Mouse (Mus musculus) A20 (cell line): Measurements from ENCODE around the gene Ptrh1.

Source experiments
- DNase-seq: peaks from one replicate; pipeline ENCODE4 v3.0.0-alpha.2; 2011; ENCODE audit warnings: low read depth, low spot score

Gene Ptrh1

DNA sequence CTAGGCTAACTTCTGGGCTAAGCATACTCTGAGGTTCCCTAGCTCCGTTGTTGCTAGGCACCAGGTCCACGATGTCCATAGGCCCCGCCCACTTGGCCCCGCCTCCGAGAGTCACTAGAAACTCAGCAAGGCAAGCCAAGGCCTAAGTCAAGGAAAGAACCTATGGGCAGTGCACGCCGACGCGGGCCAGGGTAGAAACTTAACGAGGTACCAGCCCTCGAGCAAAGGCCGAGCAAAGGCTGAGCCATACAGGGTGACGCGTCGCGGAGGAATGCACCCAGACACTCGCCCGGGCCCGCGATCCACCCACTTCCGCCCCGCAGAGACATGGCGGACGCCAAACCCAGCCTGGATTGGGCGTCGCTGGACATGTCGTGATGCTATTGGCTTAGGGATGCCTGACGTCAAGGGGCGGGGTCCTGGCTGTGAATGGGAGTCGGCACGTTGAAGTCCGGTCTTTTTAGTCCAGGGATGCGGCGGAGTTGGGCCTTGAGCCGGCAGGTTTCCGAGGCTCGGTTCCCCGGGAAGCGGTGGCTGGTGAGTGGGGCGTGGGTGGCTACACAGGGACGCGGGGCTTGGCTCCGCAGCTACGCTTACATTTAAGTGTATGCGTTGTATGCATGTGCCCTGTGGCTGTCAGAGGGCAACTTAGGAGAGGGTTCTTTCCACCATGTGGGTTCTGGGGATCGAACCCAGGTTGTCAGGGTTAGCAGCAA, at the start of gene Ptrh1, which contains the start of gene Ttc16:
TSS of gene Ptrh1 (plus strand) at position 428 of the 716 bp plus-strand sequence.
TSS of gene Ttc16 (minus strand) at position 275 of the 716 bp plus-strand sequence.
- peak; percentile 98 for DNase-seq

DNA sequence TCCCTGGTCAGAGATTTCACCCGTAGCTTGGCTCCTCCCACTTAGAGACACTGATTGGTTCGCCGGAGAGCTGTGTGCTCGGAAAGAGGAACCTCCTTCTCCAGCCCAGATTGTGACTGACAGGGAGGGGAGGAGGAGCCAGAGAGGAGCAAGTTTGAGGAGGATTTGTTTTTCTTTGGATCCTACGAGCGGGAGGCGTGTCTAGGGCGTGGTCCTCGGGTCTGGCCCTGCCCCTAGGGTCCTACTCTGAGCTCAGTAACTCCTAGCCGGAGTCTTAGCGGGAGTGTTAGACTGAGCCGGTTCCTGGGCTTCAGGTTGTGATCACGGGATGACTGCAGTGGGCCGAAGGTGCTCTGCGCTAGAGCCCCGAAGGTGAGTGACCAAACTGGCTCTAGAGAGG, 48.2 kb upstream of the Ptrh1 start:
- DNase-seq: peak; percentile 93

DNA sequence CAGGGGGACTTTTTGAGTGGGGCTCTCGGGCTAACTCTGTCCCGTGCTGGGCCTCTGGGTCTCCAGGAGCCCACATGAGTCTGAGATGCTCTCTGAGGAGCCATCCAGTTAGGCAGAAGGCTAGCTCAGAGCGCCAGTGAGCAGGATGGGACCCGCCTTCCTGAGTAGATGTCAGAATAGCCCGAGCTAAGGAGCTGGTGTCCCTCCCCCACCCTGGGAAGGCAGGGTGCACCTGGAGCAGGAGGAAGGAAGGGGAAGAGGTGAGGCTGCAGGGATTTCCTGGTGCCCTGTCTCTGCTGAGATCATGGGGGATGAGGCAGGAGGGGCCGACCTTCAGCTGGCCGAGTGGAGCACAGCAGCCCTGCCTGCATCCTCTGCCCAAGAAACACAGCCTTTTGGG, 47.1 kb upstream of the Ptrh1 start:
- DNase-seq: no peak

DNA sequence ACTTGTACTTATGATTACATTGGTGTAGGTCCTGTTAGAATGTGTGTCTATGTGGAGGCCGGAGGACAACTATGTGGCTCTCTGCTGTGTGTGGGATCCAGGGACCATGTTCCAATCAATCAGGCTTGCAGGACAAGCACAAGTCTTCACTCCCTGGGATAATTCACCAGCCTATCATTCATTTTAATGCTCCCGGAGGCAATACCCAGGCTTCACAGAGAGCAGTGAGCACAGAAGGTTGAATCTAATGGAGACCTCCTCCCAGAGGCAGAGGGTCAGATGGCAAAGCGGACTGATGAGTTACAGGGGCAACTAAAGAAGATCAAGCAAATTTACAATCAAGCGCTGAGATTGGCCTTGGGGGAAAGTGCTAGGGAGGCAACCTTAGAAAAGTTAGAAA, 46.0 kb upstream of the Ptrh1 start:
- no peak for DNase-seq

DNA sequence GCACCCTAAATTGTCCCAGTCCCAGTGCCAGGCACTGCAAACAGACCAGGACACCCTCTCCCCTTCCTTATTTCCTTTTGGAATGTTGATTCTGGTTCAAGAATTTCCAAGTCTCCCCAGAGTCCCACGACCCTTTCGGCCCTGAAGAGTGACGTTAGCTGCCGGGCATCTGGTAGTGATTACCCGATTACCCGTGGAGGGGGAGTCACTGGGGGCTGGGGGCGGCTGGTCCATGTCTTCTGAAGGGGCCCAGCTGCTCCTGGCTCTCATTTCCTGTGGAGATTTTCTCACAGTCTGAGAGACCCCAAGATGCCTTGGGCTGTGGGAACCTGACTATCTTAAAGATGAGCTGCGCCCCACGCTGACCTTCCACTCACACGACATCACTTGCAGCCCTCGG, 44.7 kb upstream of the Ptrh1 start:
- DNase-seq: no peak

DNA sequence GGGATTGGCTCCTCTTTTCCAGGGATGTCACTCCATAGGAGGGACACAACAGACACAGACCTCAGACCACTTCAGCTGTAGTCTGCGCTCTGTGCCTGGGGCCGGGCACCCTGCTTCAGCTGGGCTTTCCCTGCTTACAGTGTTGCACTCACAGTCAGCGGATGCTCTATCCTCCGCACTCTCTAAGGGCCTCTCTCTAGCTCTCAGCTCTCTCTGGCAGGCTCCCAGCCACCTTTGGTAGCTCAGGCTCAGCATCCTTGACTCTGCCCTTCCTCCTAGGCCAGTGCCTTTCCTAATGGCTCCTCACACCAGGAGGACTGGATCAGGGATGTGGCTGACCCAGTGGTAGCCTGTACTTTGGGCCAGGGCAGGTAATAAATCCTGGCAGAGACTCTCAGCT, 43.7 kb upstream of the Ptrh1 start:
- DNase-seq: no peak

DNA sequence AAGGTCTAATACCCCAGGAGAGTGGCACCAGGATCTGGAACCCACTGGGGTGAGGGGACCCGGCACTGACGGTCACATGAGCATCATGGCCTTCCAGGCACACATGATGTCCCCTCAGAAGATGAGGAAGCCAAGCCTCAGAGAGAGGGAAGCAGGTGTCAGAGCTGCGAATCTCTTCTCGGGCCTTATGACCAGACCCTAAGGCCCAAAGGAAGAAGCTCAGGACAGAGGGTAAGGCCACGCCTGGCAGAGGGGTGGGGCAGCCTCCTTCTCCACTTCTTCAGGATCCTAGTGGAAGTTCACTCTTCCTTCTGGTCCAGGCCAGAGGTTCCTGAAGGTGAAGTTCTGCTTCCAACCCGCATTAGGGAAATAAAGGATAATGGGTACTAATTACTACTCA, 42.9 kb upstream of the Ptrh1 start:
- DNase-seq: no peak

DNA sequence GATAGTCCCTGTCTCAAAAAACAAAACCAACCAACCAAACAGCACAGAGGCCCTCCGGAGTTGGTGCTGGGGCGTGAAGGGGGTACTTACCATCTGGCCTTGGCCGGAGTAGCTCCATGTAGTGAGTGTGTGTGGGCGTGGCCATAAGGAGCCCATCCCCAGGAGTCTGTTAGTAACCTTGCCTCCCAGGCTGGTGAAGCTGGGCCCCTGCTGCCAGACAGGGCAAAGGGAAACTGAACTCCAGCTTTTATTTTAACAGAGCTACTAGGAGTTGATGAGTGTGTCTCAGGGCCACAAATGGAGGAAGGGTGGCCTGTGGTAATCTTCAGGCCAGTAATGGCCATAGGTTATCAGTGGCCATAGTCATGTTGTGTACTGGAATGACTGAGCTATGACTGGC, 41.1 kb upstream of the Ptrh1 start:
- DNase-seq: no peak

DNA sequence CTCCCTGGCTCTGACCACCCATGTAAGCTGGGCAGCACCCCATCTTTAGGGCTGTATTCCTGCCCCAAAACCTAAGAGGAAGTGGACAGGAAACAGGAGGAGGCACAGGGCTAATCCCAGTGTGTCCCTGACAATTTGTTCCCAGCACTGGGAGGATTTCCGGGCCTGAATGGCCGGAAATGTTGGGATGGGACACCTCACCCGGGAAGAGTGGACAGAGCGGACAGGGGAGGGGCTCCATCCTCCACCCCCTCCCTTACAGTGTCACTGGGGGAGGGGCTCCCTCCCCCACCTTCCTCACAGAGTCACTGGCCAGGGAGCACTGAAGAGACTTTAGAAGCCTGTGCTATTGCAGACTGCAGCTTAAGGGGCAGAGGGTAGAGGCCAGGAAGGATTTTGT, 40.7 kb upstream of the Ptrh1 start:
- no peak for DNase-seq

DNA sequence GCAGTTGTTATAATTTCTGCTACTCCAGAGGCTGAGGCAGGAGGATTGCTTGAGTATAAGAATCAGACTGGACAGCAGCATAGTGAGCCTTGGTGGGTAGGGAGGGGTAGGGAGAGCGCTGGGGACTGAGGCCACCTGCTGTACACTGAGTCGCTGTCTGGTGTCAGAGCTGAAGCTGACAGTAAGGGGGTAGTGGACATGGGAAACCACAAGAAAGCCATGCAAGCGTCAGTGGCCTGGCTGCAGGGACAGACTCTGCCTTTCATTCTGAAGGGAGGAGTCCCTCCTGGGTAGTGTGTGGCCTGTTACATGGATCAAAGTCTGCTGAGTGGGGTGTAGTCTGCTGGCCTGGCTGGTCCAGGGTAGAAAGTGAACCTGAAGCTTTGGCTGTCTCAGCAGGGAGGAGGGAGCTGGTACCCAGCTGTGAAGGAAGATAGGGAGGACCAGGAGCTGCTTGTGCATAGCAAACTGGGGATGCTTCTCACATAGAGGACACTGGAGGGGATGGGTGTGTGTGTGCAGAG, 39.2 kb upstream of the Ptrh1 start:
- DNase-seq: no peak

DNA sequence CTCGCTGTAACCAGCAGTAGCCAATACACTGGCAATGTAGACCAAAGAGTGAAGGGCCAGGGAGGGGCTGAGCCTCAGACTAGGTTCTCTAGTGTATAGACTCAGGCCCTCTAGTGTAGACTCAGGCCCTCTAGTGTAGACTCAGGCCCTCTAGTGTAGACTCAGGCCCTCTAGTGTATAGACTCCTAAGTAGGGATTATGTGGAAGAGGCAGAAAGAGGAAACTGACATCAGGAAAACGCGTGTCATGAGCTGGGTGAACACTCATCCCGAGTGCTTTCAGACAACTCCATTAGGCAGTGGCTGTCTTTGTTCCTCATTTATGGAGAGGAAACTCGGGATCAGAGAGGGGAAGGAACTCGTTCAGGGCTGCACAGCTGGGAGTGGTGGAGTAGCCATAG, 38.6 kb upstream of the Ptrh1 start:
- DNase-seq: no peak

DNA sequence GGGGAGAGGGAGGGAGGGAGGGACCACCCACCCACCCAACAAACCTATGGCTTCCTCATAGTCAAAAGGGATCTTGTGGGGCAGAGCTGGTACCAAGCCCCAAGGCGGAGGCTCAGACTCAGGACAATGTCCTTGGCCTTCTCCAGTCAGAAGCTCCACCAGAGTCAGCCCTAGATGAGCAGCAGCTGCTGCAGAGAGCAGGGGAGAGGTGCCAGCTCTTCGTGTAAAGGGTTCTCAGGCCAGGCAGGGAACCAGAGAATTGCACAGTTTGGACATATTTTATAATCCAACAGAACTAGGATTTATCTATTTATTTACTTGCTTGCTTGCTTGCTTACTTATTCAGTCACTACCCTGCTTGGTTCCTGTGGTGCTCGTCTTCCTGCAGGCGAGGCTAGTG, 36.3 kb upstream of the Ptrh1 start:
- DNase-seq: no peak

DNA sequence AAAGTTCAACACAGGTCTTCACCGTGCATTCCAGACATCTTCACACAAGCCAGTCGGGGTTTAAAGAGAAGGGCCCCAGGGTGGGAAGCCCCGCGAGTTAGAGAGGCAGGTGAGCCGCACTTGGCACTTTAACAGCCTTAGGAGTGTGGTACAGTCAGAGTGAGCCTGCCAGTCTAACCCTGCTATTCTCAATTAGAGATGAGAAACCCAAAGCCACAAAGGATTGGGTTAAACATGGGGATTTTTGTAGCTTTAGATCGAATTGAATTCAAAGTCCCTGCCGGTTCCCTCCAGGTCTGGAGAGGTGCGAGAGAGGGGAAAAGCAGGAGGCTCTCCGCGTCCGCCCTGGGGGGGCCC, 34.7 kb upstream of the Ptrh1 start, which contains the start of gene 6330409D20Rik:
TSS of gene 6330409D20Rik (minus strand) at position 101 of the 357 bp plus-strand sequence.
- no peak for DNase-seq

DNA sequence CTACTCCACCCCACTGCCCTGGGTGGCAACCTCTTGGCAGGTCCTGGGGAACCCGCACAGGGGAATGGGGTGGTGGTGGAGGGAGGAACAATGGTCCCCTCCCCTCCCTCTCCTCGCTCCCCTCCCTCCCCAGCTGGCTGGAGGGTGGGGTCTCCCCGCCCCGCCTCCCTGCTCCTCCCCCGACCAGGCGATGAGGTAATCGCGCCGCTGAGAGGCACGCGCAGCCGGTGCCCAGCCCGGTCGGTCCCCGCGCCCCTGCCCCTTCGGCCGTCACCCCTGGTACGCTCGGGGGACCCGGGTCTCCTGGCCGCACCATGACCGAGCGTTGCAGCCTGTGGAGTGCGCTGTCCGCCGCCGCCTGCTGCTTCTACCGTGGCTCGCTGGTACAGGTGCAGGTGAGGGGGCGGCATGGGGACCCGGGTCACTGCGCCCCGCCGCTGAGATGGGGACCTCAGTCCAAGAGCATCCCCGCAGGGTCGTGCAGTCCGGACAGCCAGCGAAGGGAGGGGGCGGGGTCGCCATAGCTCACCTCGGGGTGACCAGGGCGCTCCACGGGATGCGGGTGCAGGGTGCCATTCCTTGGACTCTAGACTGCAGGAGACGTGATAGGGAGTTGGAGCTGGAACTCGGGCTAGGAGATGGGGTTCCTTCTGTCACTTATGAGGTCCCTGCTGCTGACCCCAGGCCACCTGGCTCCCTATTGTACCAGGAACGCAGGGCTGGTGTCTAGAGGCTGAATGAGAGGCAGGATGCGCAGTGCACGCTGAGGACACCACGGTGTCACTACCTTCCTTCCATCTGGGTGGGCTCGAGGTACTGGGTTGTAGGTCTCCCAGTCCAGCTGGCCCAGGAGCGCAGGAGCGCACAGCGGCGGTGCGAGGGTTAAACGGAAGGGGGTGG, 34.1 kb upstream of the Ptrh1 start:
- DNase-seq: no peak

DNA sequence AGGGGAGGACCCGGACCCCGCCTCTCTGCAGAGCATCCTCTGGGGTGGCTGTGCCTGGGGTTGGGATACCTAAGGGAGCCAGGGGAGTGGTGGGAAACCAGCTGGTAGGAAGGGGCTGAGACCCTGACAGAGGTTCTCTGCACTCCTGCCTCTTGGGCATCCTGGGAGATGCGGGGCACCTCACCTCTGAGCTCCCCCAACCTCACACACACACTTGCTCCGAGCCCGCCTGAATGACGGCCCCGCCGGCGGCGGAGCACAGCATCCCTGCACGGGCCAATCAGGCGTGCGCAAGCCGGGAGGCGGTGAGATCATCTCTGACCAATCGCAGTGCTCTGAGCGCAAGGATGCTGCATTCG, 33.4 kb upstream of the Ptrh1 start:
- no peak for DNase-seq

DNA sequence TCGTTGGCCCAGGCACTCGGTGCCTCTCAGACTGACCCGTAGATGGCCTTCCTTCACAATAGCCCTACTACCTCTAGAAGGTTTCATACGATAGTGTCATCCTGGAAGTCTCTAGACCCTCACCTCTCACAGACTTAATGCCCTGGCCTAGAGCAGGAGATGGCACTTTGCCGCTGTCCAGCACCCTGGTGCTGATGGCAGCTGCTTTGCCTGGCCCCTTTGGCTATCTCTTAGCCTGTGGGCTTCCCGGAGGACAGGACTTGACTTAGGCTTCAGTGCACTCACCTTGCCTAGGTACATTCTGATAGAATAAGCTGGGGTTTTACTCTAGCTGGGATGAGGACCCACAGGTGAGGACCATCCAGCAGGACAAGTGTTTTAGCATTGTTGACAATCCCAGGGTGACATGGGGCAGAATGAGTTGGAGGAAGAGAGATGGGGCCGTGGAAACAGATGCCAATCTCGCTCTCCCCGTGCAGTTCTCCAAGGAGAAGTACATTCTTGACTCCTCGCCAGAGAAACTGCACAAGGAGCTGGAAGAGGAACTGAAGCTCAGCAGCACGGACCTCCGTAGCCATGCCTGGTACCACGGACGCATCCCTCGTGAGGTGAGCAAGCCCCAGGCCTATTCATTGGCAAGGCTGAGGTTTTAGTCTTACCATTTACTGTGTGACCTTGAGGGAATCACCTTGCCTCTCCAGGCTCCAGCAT, 31.2 kb upstream of the Ptrh1 start:
- DNase-seq: no peak

DNA sequence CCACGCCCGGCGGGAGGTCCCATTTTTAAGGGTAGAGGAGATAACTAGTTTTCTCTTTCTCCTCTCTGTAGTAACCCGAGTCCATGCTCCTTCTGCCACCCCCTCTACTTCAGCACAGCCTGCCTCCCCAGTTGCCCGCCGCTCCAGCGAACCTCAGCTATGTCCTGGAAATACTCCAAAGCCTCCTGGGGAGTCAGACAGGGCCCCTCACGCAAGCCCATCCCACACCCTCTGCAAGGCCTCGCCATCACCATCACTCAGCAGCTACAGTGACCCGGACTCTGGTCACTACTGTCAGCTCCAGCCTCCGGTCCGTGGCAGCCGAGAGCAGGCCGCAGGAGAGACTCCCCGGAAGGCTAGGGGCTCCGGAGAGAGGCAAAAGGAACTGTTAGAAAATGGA, 26.5 kb upstream of the Ptrh1 start:
- no peak for DNase-seq

DNA sequence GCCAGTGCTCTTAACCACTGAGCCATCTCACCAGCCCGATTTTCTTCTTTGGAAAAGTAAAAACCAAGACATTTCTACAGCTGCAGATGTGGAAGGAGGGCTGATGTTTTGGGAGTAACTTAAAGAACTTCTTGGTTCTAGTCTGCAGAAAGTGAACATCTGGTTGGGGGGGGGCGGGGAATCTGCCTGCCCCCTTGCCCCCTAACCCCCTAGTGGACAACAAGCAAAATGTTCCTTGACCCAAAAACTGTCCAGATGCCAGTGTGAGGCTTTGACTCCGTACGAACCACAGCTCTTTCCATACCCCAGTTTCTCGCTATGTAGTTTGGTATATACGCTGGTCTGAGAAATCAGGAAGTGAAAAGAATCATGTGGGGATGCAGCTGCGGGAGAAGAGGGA, 25.4 kb upstream of the Ptrh1 start:
- peak; percentile 34 for DNase-seq

DNA sequence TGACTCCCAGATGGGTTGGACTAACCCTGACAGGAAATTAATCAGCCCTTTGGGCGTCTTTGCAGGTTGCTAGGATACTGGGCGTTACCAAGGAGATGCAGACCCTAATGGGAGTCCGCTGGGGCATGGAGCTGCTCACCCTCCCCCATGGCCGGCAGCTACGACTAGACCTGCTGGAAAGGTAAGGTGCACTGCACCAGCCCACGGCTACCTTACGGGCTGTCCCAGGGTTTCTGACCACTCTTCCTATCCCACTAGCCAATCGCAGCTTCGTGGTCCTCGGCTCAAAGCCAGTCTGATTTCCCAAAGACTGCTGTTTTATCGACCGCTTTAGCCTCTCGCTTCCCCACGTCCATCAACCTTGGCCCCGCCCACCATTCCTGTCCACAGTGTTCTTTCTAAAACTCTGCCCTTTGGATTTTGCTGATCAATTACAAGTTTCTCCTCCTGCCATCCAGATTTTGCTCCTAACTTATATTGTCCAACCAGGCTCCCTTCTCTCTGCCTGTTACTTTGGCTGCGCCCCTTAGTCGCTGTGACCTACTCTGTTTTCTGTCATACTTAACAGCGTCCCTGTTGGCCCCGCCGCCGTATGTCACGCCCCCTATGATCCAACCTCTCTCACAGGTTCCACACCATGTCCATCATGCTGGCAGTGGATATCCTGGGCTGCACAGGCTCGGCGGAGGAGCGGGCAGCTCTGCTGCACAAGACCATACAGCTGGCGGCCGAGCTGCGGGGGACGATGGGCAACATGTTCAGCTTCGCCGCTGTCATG, 24.5 kb upstream of the Ptrh1 start:
- no peak for DNase-seq

DNA sequence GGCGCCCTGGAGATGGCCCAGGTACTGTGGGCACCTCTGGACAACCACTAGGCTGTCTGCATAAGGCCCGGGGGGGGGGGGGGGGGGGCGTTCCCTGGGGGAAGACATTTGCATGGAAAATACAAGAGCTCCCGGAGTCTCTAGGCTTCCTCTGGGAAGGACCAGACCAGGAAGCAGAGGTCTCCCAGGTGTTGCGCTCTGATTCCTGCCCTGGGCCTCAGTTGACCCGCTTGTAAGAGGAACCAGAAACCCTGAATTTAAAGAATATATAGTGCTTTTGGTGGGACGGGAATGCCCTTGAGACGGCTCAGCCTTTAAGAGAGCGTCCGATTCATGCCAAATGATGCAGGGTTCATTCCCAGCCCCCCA, 23.9 kb upstream of the Ptrh1 start:
- DNase-seq: no peak

DNA sequence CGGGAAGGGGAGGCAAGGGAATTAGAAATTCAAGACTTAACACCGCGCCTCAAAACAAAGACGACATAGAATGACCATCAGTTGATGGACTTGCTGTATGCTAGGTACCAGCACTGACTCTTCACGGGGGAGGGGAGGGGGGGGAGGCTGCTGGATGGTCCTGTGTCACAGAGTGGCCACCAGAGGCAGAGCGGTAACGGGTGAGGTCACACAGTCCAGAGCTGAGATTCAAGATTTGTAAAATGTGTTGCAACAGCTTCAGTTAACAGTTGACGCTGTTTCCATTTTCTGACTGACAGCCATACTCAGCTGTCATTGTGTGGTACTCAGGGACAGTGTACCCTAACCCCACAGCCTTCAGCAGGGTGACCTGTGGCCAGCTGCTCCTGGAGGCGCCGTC, 23.4 kb upstream of the Ptrh1 start:
- no peak for DNase-seq

DNA sequence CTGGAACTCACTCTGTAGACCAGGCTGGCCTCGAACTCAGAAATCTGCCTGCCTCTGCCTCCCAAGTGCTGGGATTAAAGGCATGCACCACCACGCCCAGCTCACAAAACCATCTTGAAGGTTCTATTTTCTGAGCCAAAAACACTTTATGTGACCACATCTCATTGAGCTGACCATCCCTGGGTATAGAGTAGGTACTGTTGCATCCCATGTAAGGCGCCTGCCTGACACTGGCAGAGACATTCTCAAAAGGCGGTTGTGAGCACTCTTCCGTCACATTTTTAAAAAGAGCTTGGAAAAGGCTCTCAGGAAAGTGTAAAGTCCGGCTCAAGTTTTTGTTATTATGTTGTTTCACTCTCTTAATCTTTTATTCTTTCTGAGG, 18.9 kb upstream of the Ptrh1 start:
- no peak for DNase-seq
